Mouse (Mus musculus) thymus, postnatal 10 days (tissue): Measurements from ENCODE around the gene Bmp2.

ENCODE experiments used
- DNase-seq, 2 experiments: peaks; one replicate each; pipeline ENCODE4 v3.0.0; 2021; ENCODE audit warnings: low spot score in 2 of 2

The Bmp2 gene

GRCm38 (mm10) chr2:133565424-133565823, 13.5 kb downstream of the Bmp2 start:
- DNase-seq: no peak

- no peak for DNase-seq
Measured at GRCm38 (mm10) chr2:133565995-133566710, 14.2 kb downstream of the Bmp2 start.

- DNase-seq: no peak
Measured at GRCm38 (mm10) chr2:133591562-133592255, 39.8 kb downstream of the Bmp2 start.
